Mouse (Mus musculus) naive thymus-derived CD4-positive, alpha-beta T cell, adult 2 months (primary cell): ENCODE measurements around the gene Snf8.

Experiments
- DNase-seq: peaks from one replicate; pipeline ENCODE4 v3.0.0-alpha.2; 2011; ENCODE audit warnings: low read depth

The Snf8 gene

GRCm38 (mm10) chr11:96074351-96075176 lies 39.9 kb downstream of the Snf8 start:
- peak; percentile 23 for DNase-seq

DNA sequence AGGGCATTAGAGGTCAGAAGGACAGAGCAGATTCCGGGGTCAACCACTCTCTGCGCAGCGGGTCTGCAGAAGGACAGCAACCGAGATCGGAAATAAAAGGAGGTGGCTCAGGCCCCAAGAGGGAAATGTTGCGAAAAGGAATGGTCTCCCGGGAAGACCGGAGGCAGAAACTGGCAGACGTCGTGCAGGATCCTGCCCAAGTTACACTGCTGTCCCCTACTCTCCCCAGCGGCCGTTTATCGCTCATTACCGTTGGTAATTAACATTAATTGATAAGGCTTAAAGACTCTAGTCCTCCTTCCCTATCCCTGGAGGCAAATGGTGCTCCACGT lies 40.5 kb downstream of the Snf8 start:
- no peak for DNase-seq

DNA sequence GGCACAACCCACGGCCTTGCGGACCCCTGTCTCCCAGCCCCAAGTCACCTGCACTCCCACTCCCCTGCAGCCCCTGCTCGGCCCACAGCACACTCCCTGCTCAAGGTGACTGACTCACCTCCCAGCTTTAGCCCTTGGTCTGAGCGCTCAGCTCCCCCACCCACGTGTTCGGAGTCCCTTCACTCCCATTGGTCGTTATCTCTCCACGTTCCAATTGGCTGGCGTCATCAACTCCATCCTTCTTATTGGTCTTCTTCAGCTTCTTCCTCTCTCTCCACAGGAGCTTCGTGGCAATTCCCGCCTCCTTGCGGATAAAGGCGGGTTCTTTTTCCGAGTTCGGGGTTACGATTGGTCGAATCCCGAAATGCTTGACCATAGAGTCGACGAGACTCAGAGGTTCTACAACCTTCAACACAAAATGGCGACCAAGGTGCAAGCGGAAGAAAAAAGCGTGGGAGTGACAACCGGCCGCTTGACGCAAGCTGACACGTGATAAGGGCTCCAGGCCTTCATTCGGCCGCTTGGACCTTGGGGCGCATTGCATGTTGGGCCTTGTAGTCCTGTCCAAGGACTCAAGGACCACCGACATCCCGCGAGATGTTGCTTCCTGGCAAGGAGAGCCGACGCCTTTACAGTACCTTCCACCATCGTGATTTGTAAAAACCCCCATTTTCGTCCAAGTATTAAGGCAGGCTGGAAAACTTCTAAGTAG lies 41.0 kb downstream of the Snf8 start, which contains the start of gene Atp5g1:
TSS of gene Atp5g1 (minus strand) at position 162 of the 712 bp plus-strand sequence.
- peak; percentile 99 for DNase-seq

- no peak for DNase-seq
Observed at GRCm38 (mm10) chr11:96076221-96077105, 41.8 kb downstream of the Snf8 start.

DNA sequence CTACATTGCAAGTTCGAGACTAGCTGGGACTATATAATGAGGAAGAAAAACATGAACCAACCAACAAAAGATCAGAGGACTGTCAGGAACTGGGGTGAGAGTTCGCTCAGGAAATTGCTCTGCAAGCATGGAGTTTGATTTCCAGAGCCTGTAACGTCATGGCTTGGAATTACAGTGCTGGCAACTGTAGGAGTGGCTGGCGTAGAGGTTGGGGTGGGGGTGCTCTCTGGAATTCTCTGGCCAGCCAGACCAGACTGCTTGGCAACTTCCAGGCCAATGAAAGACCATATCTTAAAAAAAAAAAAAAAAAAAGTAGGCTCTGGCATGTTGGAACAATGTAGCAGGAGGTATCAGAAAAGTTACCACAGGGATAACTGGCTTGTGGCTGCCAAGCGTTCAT lies 46.1 kb downstream of the Snf8 start:
- DNase-seq: no peak

GRCm38 (mm10) chr11:96082682-96083081 lies 48.0 kb downstream of the Snf8 start:
- no peak for DNase-seq

- DNase-seq: no peak
Observed at GRCm38 (mm10) chr11:96087981-96088380, 53.3 kb downstream of the Snf8 start.

DNA sequence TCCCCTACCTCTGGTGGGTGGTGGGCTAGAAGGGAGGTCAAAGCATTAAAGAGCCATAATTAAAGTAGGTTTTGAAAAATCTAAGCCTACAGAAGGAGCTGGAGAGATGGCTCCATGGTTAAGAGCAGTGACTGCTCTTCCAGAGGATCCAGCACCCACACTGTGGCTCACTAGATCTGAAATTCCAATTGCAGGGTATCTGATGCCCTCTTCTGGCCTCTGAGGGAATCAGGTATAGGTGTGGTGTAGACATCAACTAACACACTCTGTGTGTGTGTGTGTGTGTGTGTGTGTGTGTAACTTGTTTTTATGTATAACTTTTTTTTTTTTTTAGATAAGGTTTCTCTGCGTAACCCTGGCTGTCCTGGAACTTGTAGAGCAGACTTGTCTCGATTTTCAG lies 56.4 kb downstream of the Snf8 start:
- DNase-seq: no peak

GRCm38 (mm10) chr11:96092674-96093291 lies 58.1 kb downstream of the Snf8 start:
- no peak for DNase-seq

- DNase-seq: peak; percentile 60
Observed at GRCm38 (mm10) chr11:96093361-96093760, 58.7 kb downstream of the Snf8 start.
